Mouse (Mus musculus) embryonic fibroblast, embryonic 13.5 days (primary cell): ENCODE measurements at regions not wholly inside any gene's neighbourhood (a gene's known extent, or its start where the extent isn't known, plus 50 kb on each side); places are given as distances from the start of the nearest gene placed in this dataset.

ENCODE experiments used
- H3K27ac ChIP-seq: 2 replicates; pipeline ENCODE4 v1.5.1; 2012; ENCODE audit warnings: low read length, control low read depth, inconsistent platforms; ENCODE audit not compliant: insufficient read depth
- H3K4me1 ChIP-seq: 2 replicates; pipeline ENCODE4 v1.6.1; 2011; ENCODE audit warnings: low read length; ENCODE audit not compliant: control insufficient read depth, insufficient read depth
- H3K4me3 ChIP-seq: 2 replicates; pipeline ENCODE4 v1.5.1; 2011; ENCODE audit warnings: mild to moderate bottlenecking, control low read depth, low read length; ENCODE audit not compliant: insufficient read depth
- CTCF ChIP-seq: IDR thresholded peaks from 2 replicates; pipeline ENCODE4 v1.5.1; 2011; ENCODE audit warnings: mild to moderate bottlenecking, control low read depth, low read length, moderate library complexity, borderline replicate concordance; ENCODE audit not compliant: insufficient read depth
- POLR2A ChIP-seq: IDR thresholded peaks from 2 replicates; pipeline ENCODE4 v1.6.1; 2011; ENCODE audit warnings: low read depth, mild to moderate bottlenecking, control low read depth, low read length, moderate library complexity

- Histone ChIP-seq H3K4me3 (no peak overlapping the region), H3K27ac (no peak overlapping the region), H3K4me1 (no peaks in the 10 kb centered on the region)
- no peak for TF ChIP-seq CTCF
- no peak for TF ChIP-seq POLR2A
Measured at GRCm38 (mm10) chr2:75484951-75485350, 174.1 kb upstream of the Hnrnpa3 start.

- Histone ChIP-seq H3K27ac (no peak overlapping the region), H3K4me3 (no peak overlapping the region), H3K4me1 (no peaks in the 10 kb centered on the region)
- TF ChIP-seq POLR2A: no peak
- no peak for TF ChIP-seq CTCF
Measured at GRCm38 (mm10) chr2:75491150-75491549, 167.9 kb upstream of the Hnrnpa3 start.

- Histone ChIP-seq H3K4me1 (no peaks in the 10 kb centered on the region), H3K4me3 (no peak overlapping the region), H3K27ac (no peak overlapping the region)
- TF ChIP-seq POLR2A (no peak), CTCF (no peak)
Measured at GRCm38 (mm10) chr2:75491789-75492500, 167.1 kb upstream of the Hnrnpa3 start.

GRCm38 (mm10) chr2:75492501-75492898 lies 166.6 kb upstream of the Hnrnpa3 start:
- Histone ChIP-seq H3K4me1 (no peaks in the 10 kb centered on the region), H3K27ac (no peak overlapping the region)
- no peak for TF ChIP-seq CTCF

DNA sequence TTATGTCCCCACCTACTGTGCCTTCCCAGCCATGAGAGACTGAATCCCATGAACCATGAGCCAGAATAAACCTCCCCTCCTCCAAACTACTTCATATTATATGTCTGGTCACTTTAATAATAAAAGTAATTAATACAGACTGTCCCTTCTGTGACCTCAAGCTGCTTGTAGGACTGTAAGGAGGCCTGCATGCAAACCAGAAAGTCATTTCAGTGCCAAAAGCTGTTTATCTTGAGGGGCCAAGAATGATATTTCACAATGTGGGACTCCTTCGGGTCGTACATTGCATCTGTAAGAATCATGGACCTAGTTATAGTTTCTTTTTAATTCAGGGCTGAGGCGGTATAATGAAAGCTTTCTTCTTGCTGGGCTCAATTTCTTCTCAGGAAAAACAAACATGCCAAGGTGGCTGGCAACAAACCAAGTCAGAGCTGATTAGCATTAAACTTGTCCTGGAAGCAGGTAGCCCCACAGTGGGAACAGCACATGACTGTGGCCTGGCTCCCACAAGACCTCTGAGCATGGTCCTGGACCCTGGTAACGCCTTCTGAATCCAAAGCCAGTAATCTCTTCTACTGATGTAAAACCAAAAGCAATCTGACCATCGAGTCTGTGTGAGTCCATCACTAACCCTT lies 162.3 kb upstream of the Hnrnpa3 start:
- Histone ChIP-seq H3K27ac (no peak overlapping the region), H3K4me1 (no peaks in the 10 kb centered on the region), H3K4me3 (no peak overlapping the region)
- TF ChIP-seq CTCF: no peak

More at GRCm38 (mm10) chr2:75492501-75492898, 166.6 kb upstream of the Hnrnpa3 start:
- H3K4me3 ChIP-seq: no peak overlapping the region

GRCm38 (mm10) chr2:75510223-75510622 lies 148.8 kb upstream of the Hnrnpa3 start:
- no peak overlapping the region for H3K4me3 ChIP-seq
- no peak for TF ChIP-seq POLR2A
- TF ChIP-seq CTCF: no peak
- no peak overlapping the region for H3K27ac ChIP-seq
- no peaks in the 10 kb centered on the region for H3K4me1 ChIP-seq

GRCm38 (mm10) chr2:75512422-75513170 lies 146.5 kb upstream of the Hnrnpa3 start:
- Histone ChIP-seq H3K4me3 (no peak overlapping the region), H3K27ac (no peak overlapping the region), H3K4me1 (no peaks in the 10 kb centered on the region)
- TF ChIP-seq CTCF (no peak), POLR2A (no peak)

- H3K4me3 ChIP-seq: no peak overlapping the region
- no peaks in the 10 kb centered on the region for H3K4me1 ChIP-seq
- no peak for TF ChIP-seq POLR2A
- no peak for TF ChIP-seq CTCF
- no peak overlapping the region for H3K27ac ChIP-seq
Measured at GRCm38 (mm10) chr2:75514171-75514570, 144.9 kb upstream of the Hnrnpa3 start.

GRCm38 (mm10) chr2:75516223-75516622 lies 142.8 kb upstream of the Hnrnpa3 start:
- H3K4me3 ChIP-seq: no peak overlapping the region
- no peaks in the 10 kb centered on the region for H3K4me1 ChIP-seq
- H3K27ac ChIP-seq: no peak overlapping the region
- no peak for TF ChIP-seq POLR2A
- no peak for TF ChIP-seq CTCF

DNA sequence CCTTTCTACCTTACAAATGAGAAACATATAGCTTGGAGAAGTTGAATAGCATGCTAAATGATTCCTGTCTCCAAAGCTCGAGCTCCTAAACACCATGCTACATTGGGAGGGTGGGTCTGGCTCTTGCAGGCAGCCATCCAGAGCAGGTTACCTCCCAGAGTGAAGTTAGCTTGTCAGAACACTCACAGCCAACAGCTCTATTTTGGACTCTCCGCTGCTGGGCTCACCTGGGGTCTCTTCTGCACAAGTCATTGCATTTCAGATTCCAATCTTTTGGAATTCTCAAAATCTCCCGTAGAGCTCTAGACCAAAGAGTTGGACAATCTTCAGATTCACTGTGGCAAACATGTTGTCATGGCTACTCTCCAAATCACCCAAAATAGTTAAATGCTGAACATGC lies 142.0 kb upstream of the Hnrnpa3 start:
- TF ChIP-seq POLR2A: no peak
- TF ChIP-seq CTCF: no peak
- Histone ChIP-seq H3K4me1 (no peaks in the 10 kb centered on the region), H3K4me3 (no peak overlapping the region), H3K27ac (no peak overlapping the region)
